Mouse (Mus musculus) ES-E14 (cell line): ENCODE measurements at regions not wholly inside any gene's neighbourhood (a gene's known extent, or its start where the extent isn't known, plus 50 kb on each side); places are given as distances from the start of the nearest gene placed in this dataset.

Experiments
- DNase-seq: peaks from one replicate; pipeline ENCODE4 v3.0.0-alpha.2; 2013; ENCODE audit warnings: low read depth, low spot score
- H3K27ac ChIP-seq: 2 replicates; pipeline ENCODE4 v1.5.1; 2012; ENCODE audit warnings: low read depth, mild to moderate bottlenecking, low read length, moderate library complexity, mixed read lengths; ENCODE audit not compliant: poor library complexity, insufficient read depth, severe bottlenecking
- H3K36me3 ChIP-seq: 2 replicates; pipeline ENCODE4 v1.6.1; 2012; ENCODE audit warnings: mild to moderate bottlenecking, low read length, moderate library complexity, mixed read lengths; ENCODE audit not compliant: control insufficient read depth, poor library complexity, insufficient read depth, severe bottlenecking
- H3K4me1 ChIP-seq, 2 experiments: fragments of 150-350 bp in 1 of 2; sonication (generic) in 1 of 2; 2 replicates each; pipeline ENCODE4 v1.6.1; 2012; ENCODE audit warnings: low read length in 2 of 2, mild to moderate bottlenecking in 1 of 2, mixed read lengths in 1 of 2; ENCODE audit not compliant: control insufficient read depth in 2 of 2, insufficient read depth in 2 of 2, poor library complexity in 1 of 2
- H3K4me3 ChIP-seq, 2 experiments: fragments of 150-350 bp in 1 of 2; sonication (generic) in 1 of 2; 2 replicates each; pipeline ENCODE4 v1.5.1; 2012; ENCODE audit warnings: low read length in 2 of 2, low read depth in 1 of 2, mild to moderate bottlenecking in 1 of 2, mixed read lengths in 1 of 2; ENCODE audit not compliant: insufficient read depth in 1 of 2, poor library complexity in 1 of 2, severe bottlenecking in 1 of 2
- H3K9ac ChIP-seq: 2 replicates; pipeline ENCODE4 v1.6.1; 2012; ENCODE audit warnings: low read depth, mild to moderate bottlenecking, low read length, mixed read lengths; ENCODE audit not compliant: poor library complexity, insufficient read depth, severe bottlenecking
- H3K9me3 ChIP-seq: fragments of 150-350 bp; sonication (generic); 2 replicates; pipeline ENCODE4 v1.6.1; 2012; ENCODE audit warnings: low read depth, mild to moderate bottlenecking, low read length; ENCODE audit not compliant: control insufficient read depth, insufficient read depth
- CHD2 ChIP-seq: IDR thresholded peaks from 2 replicates; pipeline ENCODE4 v1.6.1; 2014; ENCODE audit warnings: mild to moderate bottlenecking, low read depth, low read length, inconsistent platforms
- HCFC1 ChIP-seq: IDR thresholded peaks from 2 replicates; pipeline ENCODE4 v1.6.1; 2012; ENCODE audit warnings: low read length, inconsistent platforms, borderline replicate concordance; ENCODE audit not compliant: insufficient read depth
- MAFK ChIP-seq: IDR thresholded peaks from 2 replicates; pipeline ENCODE4 v1.6.1; 2014; ENCODE audit warnings: mild to moderate bottlenecking, low read depth, low read length, inconsistent platforms; ENCODE audit not compliant: insufficient read depth
- ZC3H11A ChIP-seq: IDR thresholded peaks from 2 replicates; pipeline ENCODE4 v1.6.1; 2012; ENCODE audit warnings: low read depth, mild to moderate bottlenecking, inconsistent platforms, low read length, borderline replicate concordance
- ZNF384 ChIP-seq: IDR thresholded peaks from 2 replicates; pipeline ENCODE4 v1.6.1; 2012; ENCODE audit warnings: low read depth, low read length, inconsistent platforms
- in situ Hi-C, 2 experiments: fragments of 600-800 bp; cut with MboI; formaldehyde crosslinking; loops; one replicate each; pipeline ENCODE4 v1.15.1; 2025; ENCODE audit warnings: low sequenced_read_pairs in 2 of 2, inconsistent platforms in 1 of 2; ENCODE audit not compliant: unreplicated experiment in 2 of 2

- in situ Hi-C loops = no loop called here
- Histone ChIP-seq H3K9me3 (no peaks in the 10 kb centered on the region), H3K36me3 (no peaks in the 10 kb centered on the region), H3K27ac (no peak overlapping the region), H3K4me3 (no peak overlapping the region), H3K9ac (no peak overlapping the region), H3K4me1 (no peaks in the 10 kb centered on the region)
- TF ChIP-seq CHD2 (no peak), HCFC1 (no peak), ZNF384 (no peak), ZC3H11A (no peak), MAFK (no peak)
- no peak for DNase-seq
Measured at GRCm38 (mm10) chr19:27031030-27031700, 145.5 kb downstream of the Gm815 start.

GRCm38 (mm10) chr19:27032621-27033020 is 146.9 kb downstream of the Gm815 start:
- H3K36me3 ChIP-seq = no peaks in the 10 kb centered on the region
- TF ChIP-seq ZNF384 (no peak), CHD2 (no peak), HCFC1 (no peak), MAFK (no peak), ZC3H11A (no peak)
- in situ Hi-C loops = no loop called here
- H3K4me3 ChIP-seq = no peak overlapping the region
- H3K9me3 ChIP-seq = no peaks in the 10 kb centered on the region
- H3K4me1 ChIP-seq = no peaks in the 10 kb centered on the region
- H3K9ac ChIP-seq = no peak overlapping the region
- H3K27ac ChIP-seq = no peak overlapping the region
- DNase-seq = no peak

GRCm38 (mm10) chr19:27038298-27038697 is 152.6 kb downstream of the Gm815 start:
- Histone ChIP-seq H3K9me3 (no peaks in the 10 kb centered on the region), H3K4me3 (no peak overlapping the region), H3K4me1 (no peaks in the 10 kb centered on the region), H3K9ac (no peak overlapping the region), H3K36me3 (no peaks in the 10 kb centered on the region), H3K27ac (no peak overlapping the region)
- in situ Hi-C loops = no loop called here
- DNase-seq = no peak
- no peak for TF ChIP-seq ZC3H11A
- no peak for TF ChIP-seq CHD2
- TF ChIP-seq MAFK = no peak
- no peak for TF ChIP-seq ZNF384
- no peak for TF ChIP-seq HCFC1

- no peaks in the 10 kb centered on the region for H3K9me3 ChIP-seq
- no peak overlapping the region for H3K4me3 ChIP-seq
- no peak overlapping the region for H3K27ac ChIP-seq
- TF ChIP-seq MAFK = no peak
- TF ChIP-seq CHD2 = no peak
- no peak for TF ChIP-seq HCFC1
- no peak for TF ChIP-seq ZNF384
- TF ChIP-seq ZC3H11A = no peak
- H3K4me1 ChIP-seq = no peaks in the 10 kb centered on the region
- H3K9ac ChIP-seq = no peak overlapping the region
- DNase-seq = no peak
- in situ Hi-C loops = no loop called here
- no peaks in the 10 kb centered on the region for H3K36me3 ChIP-seq
Measured at GRCm38 (mm10) chr19:27040321-27041025, 154.8 kb downstream of the Gm815 start.
